Mouse (Mus musculus): ENCODE results near the gene Pdzd2. TPM values are rescaled to one million over a fixed set of nuclear protein-coding genes. Genes with fewer than 3 reads are reported as not detected.

Gene Pdzd2
- total and polyA plus RNA-seq, 2 experiments from 2014 or later = 15.9 to 40.6 TPM

- ATAC-seq (no peak), DNase-seq (ENCODE audit: low spot score) (no peak)
- Histone ChIP-seq H3K4me3 (ENCODE audit: low read length) (no peak overlapping the region), H3K9ac (replicated peaks; ENCODE audit: low read length) (no peak overlapping the region), H3K4me2 (ENCODE audit: low read depth, low read length) (no peak overlapping the region), H3K27ac (no peak overlapping the region), H3K36me3 (ENCODE audit: insufficient read depth, low read length) (no peaks in the 10 kb centered on the region), H3K27me3 (ENCODE audit: insufficient read depth, low read length) (no peaks in the 10 kb centered on the region), H3K9me3 (ENCODE audit: low read length) (no peaks in the 10 kb centered on the region), H3K4me1 (ENCODE audit: insufficient read depth, low read length) (no peaks in the 10 kb centered on the region)
- WGBS = 70% methylated on average over 7 of the region's 7 CpGs
- TF ChIP-seq CTCF (IDR thresholded peaks at IDR 0.05; ENCODE audit: low read depth) = no peak
These were observed 31.2 kb upstream of the Pdzd2 start for GRCm38 (mm10) chr15:12770958-12771357.

GRCm38 (mm10) chr15:12766848-12767247 is 27.1 kb upstream of the Pdzd2 start:
- no peaks in the 10 kb centered on the region for H3K4me1 ChIP-seq (ENCODE audit: insufficient read depth, low read length)
- no peak overlapping the region for H3K27ac ChIP-seq
- no peak for DNase-seq (ENCODE audit: low spot score)
- no peaks in the 10 kb centered on the region for H3K27me3 ChIP-seq (ENCODE audit: insufficient read depth, low read length)
- H3K36me3 ChIP-seq (ENCODE audit: insufficient read depth, low read length) = no peaks in the 10 kb centered on the region
- no peak for TF ChIP-seq CTCF (IDR thresholded peaks at IDR 0.05; ENCODE audit: low read depth)
- H3K9ac ChIP-seq (replicated peaks; ENCODE audit: low read length) = no peak overlapping the region
- ATAC-seq = no peak
- H3K9me3 ChIP-seq (ENCODE audit: low read length) = no peaks in the 10 kb centered on the region
- WGBS = 80% methylated on average over 4 of the region's 4 CpGs
- no peak overlapping the region for H3K4me3 ChIP-seq (ENCODE audit: low read length)
- H3K4me2 ChIP-seq (ENCODE audit: low read depth, low read length) = no peak overlapping the region

- Histone ChIP-seq H3K27me3 (ENCODE audit: insufficient read depth, low read length) (no peaks in the 10 kb centered on the region), H3K4me2 (ENCODE audit: low read depth, low read length) (no peak overlapping the region), H3K36me3 (ENCODE audit: insufficient read depth, low read length) (no peaks in the 10 kb centered on the region), H3K27ac (no peak overlapping the region), H3K9me3 (ENCODE audit: low read length) (no peaks in the 10 kb centered on the region), H3K4me1 (ENCODE audit: insufficient read depth, low read length) (no peaks in the 10 kb centered on the region), H3K4me3 (ENCODE audit: low read length) (no peak overlapping the region), H3K9ac (replicated peaks; ENCODE audit: low read length) (no peak overlapping the region)
- ATAC-seq = no peak
- DNase-seq (ENCODE audit: low spot score) = no peak
- 74% methylated on average over 10 of the region's 10 CpGs for WGBS
- no peak for TF ChIP-seq CTCF (IDR thresholded peaks at IDR 0.05; ENCODE audit: low read depth)
These were observed 23.4 kb upstream of the Pdzd2 start for GRCm38 (mm10) chr15:12763147-12763546.

- H3K36me3 ChIP-seq (ENCODE audit: insufficient read depth, low read length) = no peaks in the 10 kb centered on the region
- no peak for ATAC-seq
- no peak overlapping the region for H3K27ac ChIP-seq
- no peak for TF ChIP-seq CTCF (IDR thresholded peaks at IDR 0.05; ENCODE audit: low read depth)
- no peak overlapping the region for H3K9ac ChIP-seq (replicated peaks; ENCODE audit: low read length)
- H3K9me3 ChIP-seq (ENCODE audit: low read length) = no peaks in the 10 kb centered on the region
- no peak overlapping the region for H3K4me2 ChIP-seq (ENCODE audit: low read depth, low read length)
- no peak for DNase-seq (ENCODE audit: low spot score)
- 70% methylated on average over 11 of the region's 11 CpGs for WGBS
- no peaks in the 10 kb centered on the region for H3K4me1 ChIP-seq (ENCODE audit: insufficient read depth, low read length)
- no peaks in the 10 kb centered on the region for H3K27me3 ChIP-seq (ENCODE audit: insufficient read depth, low read length)
- no peak overlapping the region for H3K4me3 ChIP-seq (ENCODE audit: low read length)
These were observed 22.7 kb upstream of the Pdzd2 start for GRCm38 (mm10) chr15:12762258-12762913.

GRCm38 (mm10) chr15:12760747-12761146 is 21.0 kb upstream of the Pdzd2 start:
- H3K4me1 ChIP-seq (ENCODE audit: insufficient read depth, low read length) = no peaks in the 10 kb centered on the region
- H3K4me3 ChIP-seq (ENCODE audit: low read length) = no peak overlapping the region
- no peak overlapping the region for H3K9ac ChIP-seq (replicated peaks; ENCODE audit: low read length)
- no peak overlapping the region for H3K4me2 ChIP-seq (ENCODE audit: low read depth, low read length)
- 62% methylated on average over 6 of the region's 6 CpGs for WGBS
- TF ChIP-seq CTCF (IDR thresholded peaks at IDR 0.05; ENCODE audit: low read depth) = no peak
- no peak for ATAC-seq
- H3K36me3 ChIP-seq (ENCODE audit: insufficient read depth, low read length) = no peaks in the 10 kb centered on the region
- no peak for DNase-seq (ENCODE audit: low spot score)
- no peaks in the 10 kb centered on the region for H3K9me3 ChIP-seq (ENCODE audit: low read length)
- no peak overlapping the region for H3K27ac ChIP-seq
- no peaks in the 10 kb centered on the region for H3K27me3 ChIP-seq (ENCODE audit: insufficient read depth, low read length)

- TF ChIP-seq CTCF (IDR thresholded peaks at IDR 0.05; ENCODE audit: low read depth) = no peak
- Histone ChIP-seq H3K9me3 (ENCODE audit: low read length) (no peaks in the 10 kb centered on the region), H3K4me3 (ENCODE audit: low read length) (no peak overlapping the region), H3K9ac (replicated peaks; ENCODE audit: low read length) (no peak overlapping the region), H3K27me3 (ENCODE audit: insufficient read depth, low read length) (no peaks in the 10 kb centered on the region), H3K36me3 (ENCODE audit: insufficient read depth, low read length) (no peaks in the 10 kb centered on the region), H3K27ac (no peak overlapping the region), H3K4me1 (ENCODE audit: insufficient read depth, low read length) (no peaks in the 10 kb centered on the region; the same call in 1 of the 2 replicates), H3K4me2 (ENCODE audit: low read depth, low read length) (no peak overlapping the region)
- DNase-seq (ENCODE audit: low spot score) (peak; percentile 42), ATAC-seq (no peak)
- WGBS = 32% methylated on average over 5 of the region's 5 CpGs
These were observed 18.7 kb upstream of the Pdzd2 start for GRCm38 (mm10) chr15:12758461-12758860.

- Histone ChIP-seq H3K4me1 (ENCODE audit: insufficient read depth, low read length) (peaks cover 4% of the 10 kb centered on the region; the same call in 1 of the 2 replicates), H3K9me3 (ENCODE audit: low read length) (no peaks in the 10 kb centered on the region), H3K36me3 (ENCODE audit: insufficient read depth, low read length) (no peaks in the 10 kb centered on the region), H3K27me3 (ENCODE audit: insufficient read depth, low read length) (no peaks in the 10 kb centered on the region), H3K9ac (replicated peaks; ENCODE audit: low read length) (no peak overlapping the region), H3K27ac (no peak overlapping the region), H3K4me3 (ENCODE audit: low read length) (no peak overlapping the region), H3K4me2 (ENCODE audit: low read depth, low read length) (no peak overlapping the region)
- DNase-seq (ENCODE audit: low spot score) (no peak), ATAC-seq (no peak)
- 91% methylated on average over 1 of the region's 1 CpGs for WGBS
- TF ChIP-seq CTCF (IDR thresholded peaks at IDR 0.05; ENCODE audit: low read depth) = no peak
These were observed 18.0 kb upstream of the Pdzd2 start for GRCm38 (mm10) chr15:12757757-12758156.
